Mouse (Mus musculus) CH12.LX (cell line): Measurements from ENCODE around the gene Npepps.

ENCODE experiments used
- CTCF ChIP-seq, 2 experiments: IDR thresholded peaks in 1 of 2; conservative IDR thresholded peaks in 1 of 2; 2 replicates each; pipeline ENCODE4 v1.5.1; 2011 to 2012; ENCODE audit warnings: low read depth in 2 of 2, low read length in 2 of 2, improper control_type of control experiment in 1 of 2, inconsistent platforms in 1 of 2, mild to moderate bottlenecking in 1 of 2, moderate library complexity in 1 of 2
- E2F4 ChIP-seq: IDR thresholded peaks from 2 replicates; pipeline ENCODE4 v1.6.1; 2011; ENCODE audit warnings: low read depth, low read length, improper control_type of control experiment; ENCODE audit not compliant: insufficient replicate concordance
- KAT2A ChIP-seq: IDR thresholded peaks from 2 replicates; pipeline ENCODE4 v1.6.1; 2012; ENCODE audit warnings: low read length, improper control_type of control experiment, inconsistent platforms; ENCODE audit not compliant: insufficient replicate concordance
- MAFK ChIP-seq: IDR thresholded peaks from 2 replicates; pipeline ENCODE4 v1.6.1; 2011; ENCODE audit warnings: low read length, improper control_type of control experiment; ENCODE audit not compliant: insufficient replicate concordance
- MEF2A ChIP-seq: IDR thresholded peaks from 2 replicates; pipeline ENCODE4 v1.6.1; 2014; ENCODE audit warnings: low read depth, mild to moderate bottlenecking, inconsistent platforms, low read length, improper control_type of control experiment, borderline replicate concordance
- MXI1 ChIP-seq: IDR thresholded peaks from 2 replicates; pipeline ENCODE4 v1.6.1; 2011; ENCODE audit warnings: mild to moderate bottlenecking, low read depth, low read length, improper control_type of control experiment
- MYC ChIP-seq: IDR thresholded peaks from 2 replicates; pipeline ENCODE4 v1.6.1; 2011; ENCODE audit warnings: low read depth, mild to moderate bottlenecking, improper control_type of control experiment, low read length
- PAX5 ChIP-seq: IDR thresholded peaks from 2 replicates; pipeline ENCODE4 v1.6.1; 2012; ENCODE audit warnings: low read length, inconsistent platforms, mixed read lengths
- SMC3 ChIP-seq: IDR thresholded peaks from 2 replicates; pipeline ENCODE4 v1.6.1; 2011; ENCODE audit warnings: low read depth, low read length, improper control_type of control experiment
- TCF12 ChIP-seq: IDR thresholded peaks from 2 replicates; pipeline ENCODE4 v1.6.1; 2014; ENCODE audit warnings: low read depth, mild to moderate bottlenecking, inconsistent platforms, low read length, improper control_type of control experiment
- ZC3H11A ChIP-seq: IDR thresholded peaks from 2 replicates; pipeline ENCODE4 v1.6.1; 2012; ENCODE audit warnings: low read depth, mild to moderate bottlenecking, inconsistent platforms, low read length, improper control_type of control experiment

- no peak for TF ChIP-seq MYC
- no peak for TF ChIP-seq MXI1
- no peak for TF ChIP-seq CTCF (conservative IDR thresholded peaks at IDR 0.05 in 1 of 2, IDR thresholded peaks at IDR 0.05 in 1 of 2; ENCODE audit: low read depth in 2 of 2, low read length in 2 of 2)
- TF ChIP-seq E2F4 = no peak
- TF ChIP-seq MEF2A = no peak
- no peak for TF ChIP-seq KAT2A
- TF ChIP-seq SMC3 = no peak
- no peak for TF ChIP-seq ZC3H11A
- no peak for TF ChIP-seq TCF12
- TF ChIP-seq PAX5 = no peak
- TF ChIP-seq MAFK = no peak
These were observed 120.1 kb downstream of the Npepps start for GRCm38 (mm10) chr11:97160341-97160740.
